Mouse (Mus musculus): ENCODE data around the gene Jarid2. TPM values are rescaled to one million over a fixed set of nuclear protein-coding genes. Genes with fewer than 3 reads are reported as not detected.
"Not testable (repeated sequence)": the region's sequence is repeated elsewhere in the genome, so short reads cannot be mapped to it uniquely, and the experiment has no call there.

Gene Jarid2
- polyA plus RNA-seq, 1 experiment from 2014 or later, result 28.0 TPM

GRCm38 (mm10) chr13:44721891-44722547 is 7.3 kb upstream of the Jarid2 start:
- WGBS, result 77% methylated on average over 5 of the region's 5 CpGs
- Histone ChIP-seq H3K4me1 (ENCODE audit: control insufficient read depth, insufficient read depth, low read length) (no peaks in the 10 kb centered on the region), H3K9me3 (ENCODE audit: control insufficient read depth, low read length) (no peaks in the 10 kb centered on the region), H3K9ac (replicated peaks; ENCODE audit: low read depth, low read length) (no peak overlapping the region), H3K4me2 (ENCODE audit: low read depth, low read length) (no peak overlapping the region), H3K27ac (ENCODE audit: low read depth, low read length) (no peak overlapping the region), H3K27me3 (ENCODE audit: control insufficient read depth, insufficient read depth, low read length) (no peaks in the 10 kb centered on the region), H3K36me3 (ENCODE audit: control insufficient read depth, insufficient read depth, low read length) (no peaks in the 10 kb centered on the region), H3K4me3 (ENCODE audit: low read depth, low read length) (no peak overlapping the region)
- ATAC-seq (ENCODE audit: low read depth), result no peak

DNA sequence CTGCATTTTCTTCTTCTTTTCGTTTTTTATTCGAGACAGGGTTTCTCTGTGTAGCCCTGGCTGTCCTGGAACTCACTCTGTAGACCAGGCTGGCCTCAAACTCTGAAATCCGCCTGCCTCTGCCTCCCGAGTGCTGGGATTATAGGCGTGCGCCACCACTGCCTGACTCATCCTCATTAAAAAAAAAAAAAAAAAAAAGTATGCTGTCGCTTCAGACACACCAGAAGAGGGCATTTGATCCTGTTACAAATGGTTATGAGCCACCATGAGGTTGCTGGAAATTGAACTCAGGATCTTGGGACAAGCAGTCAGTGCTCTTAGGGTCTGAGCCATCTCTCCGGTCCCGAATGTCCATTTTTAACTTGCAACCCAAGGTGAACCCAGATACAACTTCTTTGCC is 5.8 kb upstream of the Jarid2 start:
- not testable (repeated sequence) for H3K36me3 ChIP-seq (ENCODE audit: control insufficient read depth, insufficient read depth, low read length); H3K4me3 ChIP-seq (ENCODE audit: low read depth, low read length); H3K9ac ChIP-seq (replicated peaks; ENCODE audit: low read depth, low read length); ATAC-seq (ENCODE audit: low read depth); H3K4me2 ChIP-seq (ENCODE audit: low read depth, low read length); H3K4me1 ChIP-seq (ENCODE audit: control insufficient read depth, insufficient read depth, low read length); H3K27me3 ChIP-seq (ENCODE audit: control insufficient read depth, insufficient read depth, low read length); H3K27ac ChIP-seq (ENCODE audit: low read depth, low read length); H3K9me3 ChIP-seq (ENCODE audit: control insufficient read depth, low read length)
- 91% methylated on average over 9 of the region's 9 CpGs for WGBS

GRCm38 (mm10) chr13:44728145-44728880 is 961 bp upstream of the Jarid2 start:
- Histone ChIP-seq H3K4me2 (ENCODE audit: low read depth, low read length) (no peak overlapping the region), H3K36me3 (ENCODE audit: control insufficient read depth, insufficient read depth, low read length) (no peaks in the 10 kb centered on the region), H3K4me1 (ENCODE audit: control insufficient read depth, insufficient read depth, low read length) (no peaks in the 10 kb centered on the region), H3K9me3 (ENCODE audit: control insufficient read depth, low read length) (no peaks in the 10 kb centered on the region), H3K9ac (replicated peaks; ENCODE audit: low read depth, low read length) (no peak overlapping the region), H3K27me3 (ENCODE audit: control insufficient read depth, insufficient read depth, low read length) (no peaks in the 10 kb centered on the region), H3K4me3 (ENCODE audit: low read depth, low read length) (no peak overlapping the region), H3K27ac (ENCODE audit: low read depth, low read length) (no peak overlapping the region)
- 37% methylated on average over 1 of the region's 1 CpGs for WGBS
- no peak for ATAC-seq (ENCODE audit: low read depth)

- WGBS, result 1% methylated on average over 44 of the region's 87 CpGs
- H3K4me1 ChIP-seq (ENCODE audit: control insufficient read depth, insufficient read depth, low read length), result peaks cover 12% of the 10 kb centered on the region
- peak; percentile 96 for ATAC-seq (ENCODE audit: low read depth)
- H3K27ac ChIP-seq (ENCODE audit: low read depth, low read length), result peak overlapping the region; percentile 93
- H3K36me3 ChIP-seq (ENCODE audit: control insufficient read depth, insufficient read depth, low read length), result no peaks in the 10 kb centered on the region
- H3K4me2 ChIP-seq (ENCODE audit: low read depth, low read length), result peak overlapping the region; percentile 84
- peak overlapping the region; percentile 80 for H3K4me3 ChIP-seq (ENCODE audit: low read depth, low read length)
- no peaks in the 10 kb centered on the region for H3K27me3 ChIP-seq (ENCODE audit: control insufficient read depth, insufficient read depth, low read length)
- H3K9me3 ChIP-seq (ENCODE audit: control insufficient read depth, low read length), result no peaks in the 10 kb centered on the region
- peak overlapping the region; percentile 85 for H3K9ac ChIP-seq (replicated peaks; ENCODE audit: low read depth, low read length)
These were observed 1.0 kb downstream of the Jarid2 start for GRCm38 (mm10) chr13:44730146-44730864.

DNA sequence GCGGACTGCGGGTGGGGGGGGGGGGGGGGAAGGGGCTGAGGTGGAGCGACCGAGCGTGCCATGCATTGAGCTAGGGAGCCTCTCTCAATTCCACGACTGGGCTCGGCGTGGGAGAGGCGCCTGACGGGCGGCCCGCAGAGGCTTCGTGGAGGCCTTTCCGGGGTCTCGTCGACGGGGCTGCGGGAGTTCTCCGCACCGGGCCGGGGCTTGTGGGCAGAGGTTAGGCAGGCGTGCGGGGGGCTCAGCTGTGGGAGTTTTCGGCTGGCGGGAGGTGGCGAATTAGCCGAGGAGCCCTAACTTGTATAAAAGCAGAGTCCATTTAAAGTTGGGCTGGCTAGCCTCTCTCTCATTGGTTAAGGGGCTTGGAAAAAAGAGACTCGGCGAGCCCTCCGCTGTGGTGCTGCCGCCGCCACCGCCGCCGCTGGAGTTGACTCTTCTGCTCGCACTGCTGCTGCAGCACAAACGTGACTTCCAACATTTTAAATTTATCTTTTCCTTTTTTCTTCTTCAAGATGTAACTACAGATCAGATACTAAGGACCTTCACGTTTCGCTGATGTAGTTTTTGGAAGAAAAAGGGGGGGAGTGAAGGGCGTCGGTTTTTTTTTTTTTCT is 1.8 kb downstream of the Jarid2 start:
- no peaks in the 10 kb centered on the region for H3K27me3 ChIP-seq (ENCODE audit: control insufficient read depth, insufficient read depth, low read length)
- H3K27ac ChIP-seq (ENCODE audit: low read depth, low read length), result peak overlapping the region; percentile 93
- WGBS, result under 1% methylated on average over 36 of the region's 41 CpGs
- peaks cover 12% of the 10 kb centered on the region for H3K4me1 ChIP-seq (ENCODE audit: control insufficient read depth, insufficient read depth, low read length)
- H3K4me3 ChIP-seq (ENCODE audit: low read depth, low read length), result peak overlapping the region; percentile 80
- ATAC-seq (ENCODE audit: low read depth), result peak; percentile 81
- H3K36me3 ChIP-seq (ENCODE audit: control insufficient read depth, insufficient read depth, low read length), result no peaks in the 10 kb centered on the region
- peak overlapping the region; percentile 74 for H3K9ac ChIP-seq (replicated peaks; ENCODE audit: low read depth, low read length)
- H3K9me3 ChIP-seq (ENCODE audit: control insufficient read depth, low read length), result no peaks in the 10 kb centered on the region
- peak overlapping the region; percentile 91 for H3K4me2 ChIP-seq (ENCODE audit: low read depth, low read length)

GRCm38 (mm10) chr13:44731727-44732441 is 2.6 kb downstream of the Jarid2 start:
- no peaks in the 10 kb centered on the region for H3K36me3 ChIP-seq (ENCODE audit: control insufficient read depth, insufficient read depth, low read length)
- peak overlapping the region; percentile 91 for H3K4me2 ChIP-seq (ENCODE audit: low read depth, low read length)
- ATAC-seq (ENCODE audit: low read depth), result no peak
- 0% methylated on average over 16 of the region's 16 CpGs for WGBS
- H3K9ac ChIP-seq (replicated peaks; ENCODE audit: low read depth, low read length), result peak overlapping the region; percentile 74
- H3K27me3 ChIP-seq (ENCODE audit: control insufficient read depth, insufficient read depth, low read length), result no peaks in the 10 kb centered on the region
- H3K27ac ChIP-seq (ENCODE audit: low read depth, low read length), result no peak overlapping the region
- no peaks in the 10 kb centered on the region for H3K9me3 ChIP-seq (ENCODE audit: control insufficient read depth, low read length)
- peak overlapping the region; percentile 80 for H3K4me3 ChIP-seq (ENCODE audit: low read depth, low read length)
- H3K4me1 ChIP-seq (ENCODE audit: control insufficient read depth, insufficient read depth, low read length), result peaks cover 12% of the 10 kb centered on the region

DNA sequence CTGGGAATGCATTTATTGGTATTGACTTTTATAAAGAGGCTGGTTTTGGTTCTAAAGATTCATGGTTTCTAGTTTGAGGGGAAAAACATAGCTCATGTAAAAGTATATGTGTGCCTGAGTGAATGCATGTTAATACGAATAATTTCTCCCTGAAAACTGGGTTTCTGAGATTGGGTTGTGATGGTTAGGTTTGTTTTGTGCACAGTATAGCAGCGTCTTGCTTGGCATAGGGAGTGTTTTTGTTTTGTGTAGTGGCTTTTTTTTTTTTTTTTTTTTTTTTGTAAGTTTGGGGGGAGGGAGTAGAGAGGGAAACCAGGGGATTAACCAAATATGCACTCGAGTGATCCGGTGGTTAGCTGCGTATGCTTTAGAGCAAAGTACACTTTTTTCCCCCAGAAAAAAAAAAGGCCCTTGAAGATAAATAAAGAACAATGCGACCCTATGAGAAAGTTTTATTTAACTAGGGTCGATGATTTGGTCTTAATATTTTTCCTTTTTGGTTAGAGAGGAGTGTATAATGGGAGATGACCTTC is 3.2 kb downstream of the Jarid2 start:
- Histone ChIP-seq H3K27me3 (ENCODE audit: control insufficient read depth, insufficient read depth, low read length) (no peaks in the 10 kb centered on the region), H3K4me3 (ENCODE audit: low read depth, low read length) (peak overlapping the region; percentile 80), H3K9me3 (ENCODE audit: control insufficient read depth, low read length) (no peaks in the 10 kb centered on the region), H3K27ac (ENCODE audit: low read depth, low read length) (no peak overlapping the region), H3K4me2 (ENCODE audit: low read depth, low read length) (peak overlapping the region; percentile 91), H3K4me1 (ENCODE audit: control insufficient read depth, insufficient read depth, low read length) (peaks cover 12% of the 10 kb centered on the region), H3K36me3 (ENCODE audit: control insufficient read depth, insufficient read depth, low read length) (no peaks in the 10 kb centered on the region), H3K9ac (replicated peaks; ENCODE audit: low read depth, low read length) (peak overlapping the region; percentile 74)
- WGBS, result under 1% methylated on average over 7 of the region's 7 CpGs
- ATAC-seq (ENCODE audit: low read depth), result no peak

DNA sequence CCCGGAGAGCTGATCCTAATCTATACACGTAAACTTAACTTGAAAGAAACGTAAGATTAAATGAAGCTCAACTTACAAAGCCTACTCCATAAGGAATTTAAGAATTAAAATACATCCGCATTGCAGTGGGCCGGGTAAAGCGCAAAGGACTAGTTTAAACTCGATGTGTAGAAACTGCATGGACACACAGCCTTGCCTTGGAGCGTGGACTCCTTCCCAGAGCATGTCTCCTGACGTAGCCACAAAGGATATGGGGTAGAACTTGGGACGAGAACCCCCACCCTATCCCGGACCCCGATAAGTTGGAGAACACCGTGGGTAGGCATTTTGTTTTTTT is 3.7 kb downstream of the Jarid2 start:
- Histone ChIP-seq H3K4me1 (ENCODE audit: control insufficient read depth, insufficient read depth, low read length) (peaks cover 12% of the 10 kb centered on the region), H3K27me3 (ENCODE audit: control insufficient read depth, insufficient read depth, low read length) (no peaks in the 10 kb centered on the region), H3K4me2 (ENCODE audit: low read depth, low read length) (peak overlapping the region; percentile 91), H3K36me3 (ENCODE audit: control insufficient read depth, insufficient read depth, low read length) (no peaks in the 10 kb centered on the region), H3K27ac (ENCODE audit: low read depth, low read length) (peak overlapping the region; percentile 71), H3K4me3 (ENCODE audit: low read depth, low read length) (peak overlapping the region; percentile 80), H3K9me3 (ENCODE audit: control insufficient read depth, low read length) (no peaks in the 10 kb centered on the region), H3K9ac (replicated peaks; ENCODE audit: low read depth, low read length) (peak overlapping the region; percentile 74)
- 0% methylated on average over 13 of the region's 13 CpGs for WGBS
- ATAC-seq (ENCODE audit: low read depth), result no peak
